ENCODE assay signal across 18 mouse cellular contexts in the genomic region with DNA sequence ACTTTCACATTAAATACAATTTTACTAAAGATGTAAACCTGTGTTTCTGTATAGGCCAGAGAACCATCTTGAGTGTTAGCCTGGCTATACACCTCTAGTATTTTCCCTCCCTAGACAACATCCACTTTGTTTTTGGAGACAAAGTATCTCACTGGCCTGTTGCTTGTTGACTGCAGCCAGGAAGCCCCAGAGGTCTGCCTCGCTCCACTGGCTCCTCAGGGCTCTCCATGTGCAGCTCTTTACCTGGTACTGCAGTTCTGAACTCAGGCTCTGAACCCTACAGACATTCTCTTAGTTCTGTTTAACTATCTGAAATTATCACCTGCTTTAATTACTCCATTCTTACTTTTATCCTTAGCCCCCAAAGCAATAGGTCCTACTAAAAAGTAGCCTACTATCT. TPM values are rescaled to one million over a fixed set of nuclear protein-coding genes. Genes with fewer than 3 reads are reported as not detected.
"Had no signal": no experiment of that assay in that cellular context is flagged by ENCODE, and none has a peak within 500 bp of the region (broad histone marks: within the 10 kb centered on the region; RNA-seq: fewer than 3 reads in every experiment).

No protein-coding gene starts in this region.

- H3K9me3 ChIP-seq: neural tube, embryonic 13.5 days; neural tube, embryonic 15.5 days; stomach, embryonic 15.5 days had no signal

- H3K9ac ChIP-seq: neural tube, embryonic 13.5 days; neural tube, embryonic 15.5 days; stomach, embryonic 15.5 days had no signal

- DNase-seq: retina, postnatal 1 day; right cerebral cortex, adult 18-20 months; right cerebral cortex, postnatal 14 days; right cerebral cortex, postnatal 25 days; right cerebral cortex, postnatal 4 days; spleen, adult 18-20 months; thymus, adult 18-20 months; thymus, adult 2 months; thymus, postnatal 14 days; thymus, postnatal 25 days; thymus, postnatal 36 days; thymus, postnatal 4 days had no signal

- H3K4me3 ChIP-seq: neural tube, embryonic 13.5 days; neural tube, embryonic 15.5 days; stomach, embryonic 15.5 days had no signal

- H3K4me2 ChIP-seq: neural tube, embryonic 13.5 days; neural tube, embryonic 15.5 days; stomach, embryonic 15.5 days had no signal

- H3K4me1 ChIP-seq: neural tube, embryonic 13.5 days; neural tube, embryonic 15.5 days; stomach, embryonic 15.5 days had no signal

- H3K27ac ChIP-seq: neural tube, embryonic 13.5 days; neural tube, embryonic 15.5 days; stomach, embryonic 15.5 days; stomach, postnatal 0 days had no signal

- H3K27me3 ChIP-seq: neural tube, embryonic 13.5 days; neural tube, embryonic 15.5 days; stomach, embryonic 15.5 days had no signal

RNA-seq across cellular contexts. Expression of gene Acat3, which starts 38.1 kb away (rescaled TPM):
- polyA plus RNA-seq: small intestine, adult 2 months; spleen, adult 2 months had no signal
